Mouse (Mus musculus) megakaryocyte, embryonic 14.5 days (primary cell): Measurements from ENCODE around the gene Sertad4. TPM values are rescaled to one million over a fixed set of nuclear protein-coding genes. Genes with fewer than 3 reads are reported as not detected.
A peak's percentile ranks its signal among the peaks of the same experiment; 100 is the strongest.

ENCODE experiments used
- H3K27me3 ChIP-seq: replicated peaks from 2 replicates; pipeline ENCODE3; 2012; ENCODE audit warnings: inconsistent platforms
- H3K36me3 ChIP-seq: replicated peaks from 2 replicates; pipeline ENCODE3; 2012; ENCODE audit warnings: low read length, inconsistent platforms, mixed read lengths
- H3K4me1 ChIP-seq: 2 replicates; pipeline ENCODE4 v1.6.1; 2012; ENCODE audit warnings: inconsistent platforms
- H3K4me3 ChIP-seq: replicated peaks from 2 replicates; pipeline ENCODE3; 2012; ENCODE audit warnings: moderate library complexity, mild to moderate bottlenecking, inconsistent platforms
- H3K9me3 ChIP-seq: 2 replicates; pipeline ENCODE4 v1.6.1; 2012; ENCODE audit warnings: inconsistent platforms
- FLI1 ChIP-seq: IDR thresholded peaks from 2 replicates; pipeline ENCODE4 v1.6.1; 2012; ENCODE audit warnings: low read length, inconsistent platforms, mixed read lengths
- GATA1 ChIP-seq: IDR thresholded peaks from 3 replicates; pipeline ENCODE4 v1.6.1; 2012; ENCODE audit warnings: mixed read lengths, low read length, inconsistent platforms, borderline replicate concordance
- polyA plus RNA-seq: library from polyadenylated mRNA; stranded (reverse); fragments of >175 nt; gene quantifications from 2 replicates; pipeline ENCODE4 v1.2.3, GENCODE M21; 2012; ENCODE audit warnings: low replicate concordance; ENCODE audit not compliant: insufficient read depth

Sertad4 gene
- polyA plus RNA-seq = not detected in 2 replicates

- Histone ChIP-seq H3K27me3 (peaks cover 85% of the 10 kb centered on the region), H3K36me3 (no peaks in the 10 kb centered on the region)
- TF ChIP-seq GATA1 (no peak), FLI1 (no peak)
Measured at GRCm38 (mm10) chr1:192855474-192856230, at the start of gene Sertad4. Gene Sertad4, minus strand, starts transcription at chr1:192855756.

GRCm38 (mm10) chr1:192901516-192901915, 46.0 kb upstream of the Sertad4 start:
- no peak for TF ChIP-seq GATA1
- no peak for TF ChIP-seq FLI1
- Histone ChIP-seq H3K4me1 (no peaks in the 10 kb centered on the region), H3K36me3 (no peaks in the 10 kb centered on the region), H3K27me3 (peaks cover 4% of the 10 kb centered on the region), H3K9me3 (no peaks in the 10 kb centered on the region), H3K4me3 (no peak overlapping the region)

More at GRCm38 (mm10) chr1:192855474-192856230, at the start of gene Sertad4:
- H3K4me3 ChIP-seq = no peak within 1 kb of the TSS
- no peaks in the 10 kb centered on the region for H3K9me3 ChIP-seq
- H3K4me1 ChIP-seq = no peaks in the 10 kb centered on the region

- TF ChIP-seq FLI1 (no peak), GATA1 (no peak)
- H3K9me3 ChIP-seq = no peaks in the 10 kb centered on the region
Measured at GRCm38 (mm10) chr1:192900913-192901312, 45.4 kb upstream of the Sertad4 start.

GRCm38 (mm10) chr1:192898742-192899141, 43.2 kb upstream of the Sertad4 start:
- Histone ChIP-seq H3K4me3 (no peak overlapping the region), H3K27me3 (peaks cover 3% of the 10 kb centered on the region), H3K4me1 (no peaks in the 10 kb centered on the region), H3K36me3 (no peaks in the 10 kb centered on the region), H3K9me3 (no peaks in the 10 kb centered on the region)
- no peak for TF ChIP-seq FLI1
- TF ChIP-seq GATA1 = no peak

More at GRCm38 (mm10) chr1:192900913-192901312, 45.4 kb upstream of the Sertad4 start:
- H3K4me1 ChIP-seq = no peaks in the 10 kb centered on the region
- H3K4me3 ChIP-seq = no peak overlapping the region
- H3K27me3 ChIP-seq = peaks cover 4% of the 10 kb centered on the region
- no peaks in the 10 kb centered on the region for H3K36me3 ChIP-seq

- no peaks in the 10 kb centered on the region for H3K9me3 ChIP-seq
- peaks cover 2% of the 10 kb centered on the region for H3K27me3 ChIP-seq
- no peak overlapping the region for H3K4me3 ChIP-seq
- no peak for TF ChIP-seq FLI1
- TF ChIP-seq GATA1 = no peak
- H3K4me1 ChIP-seq = no peaks in the 10 kb centered on the region
- no peaks in the 10 kb centered on the region for H3K36me3 ChIP-seq
Measured at GRCm38 (mm10) chr1:192897218-192897617, 41.7 kb upstream of the Sertad4 start.

DNA sequence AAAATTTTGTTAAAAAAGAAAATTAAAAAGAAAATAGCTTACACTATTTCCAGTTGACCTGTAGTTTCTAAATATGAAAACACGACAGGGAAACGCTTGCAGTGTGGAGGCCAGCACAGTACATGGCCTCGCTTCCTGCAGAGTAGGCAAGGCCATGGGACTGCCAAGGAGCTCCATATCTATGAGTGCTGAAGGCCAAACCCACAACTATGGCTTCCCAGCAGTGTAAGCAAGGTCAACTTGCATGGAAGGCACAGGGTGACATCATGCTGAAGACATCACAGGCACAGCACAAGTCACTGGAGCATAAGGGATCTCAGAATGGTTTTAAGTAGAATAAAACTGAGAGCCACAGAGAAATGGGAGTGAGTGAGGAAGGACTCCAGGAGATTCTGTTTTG, 40.5 kb upstream of the Sertad4 start:
- Histone ChIP-seq H3K4me3 (peak overlapping the region; percentile 38), H3K27me3 (peaks cover 2% of the 10 kb centered on the region), H3K4me1 (no peaks in the 10 kb centered on the region), H3K36me3 (no peaks in the 10 kb centered on the region), H3K9me3 (no peaks in the 10 kb centered on the region)
- TF ChIP-seq GATA1 = no peak
- TF ChIP-seq FLI1 = no peak

- no peak overlapping the region for H3K4me3 ChIP-seq
- no peaks in the 10 kb centered on the region for H3K4me1 ChIP-seq
- H3K27me3 ChIP-seq = no peaks in the 10 kb centered on the region
- H3K36me3 ChIP-seq = no peaks in the 10 kb centered on the region
- TF ChIP-seq GATA1 = no peak
- no peaks in the 10 kb centered on the region for H3K9me3 ChIP-seq
Measured at GRCm38 (mm10) chr1:192890716-192891115, 35.2 kb upstream of the Sertad4 start.

DNA sequence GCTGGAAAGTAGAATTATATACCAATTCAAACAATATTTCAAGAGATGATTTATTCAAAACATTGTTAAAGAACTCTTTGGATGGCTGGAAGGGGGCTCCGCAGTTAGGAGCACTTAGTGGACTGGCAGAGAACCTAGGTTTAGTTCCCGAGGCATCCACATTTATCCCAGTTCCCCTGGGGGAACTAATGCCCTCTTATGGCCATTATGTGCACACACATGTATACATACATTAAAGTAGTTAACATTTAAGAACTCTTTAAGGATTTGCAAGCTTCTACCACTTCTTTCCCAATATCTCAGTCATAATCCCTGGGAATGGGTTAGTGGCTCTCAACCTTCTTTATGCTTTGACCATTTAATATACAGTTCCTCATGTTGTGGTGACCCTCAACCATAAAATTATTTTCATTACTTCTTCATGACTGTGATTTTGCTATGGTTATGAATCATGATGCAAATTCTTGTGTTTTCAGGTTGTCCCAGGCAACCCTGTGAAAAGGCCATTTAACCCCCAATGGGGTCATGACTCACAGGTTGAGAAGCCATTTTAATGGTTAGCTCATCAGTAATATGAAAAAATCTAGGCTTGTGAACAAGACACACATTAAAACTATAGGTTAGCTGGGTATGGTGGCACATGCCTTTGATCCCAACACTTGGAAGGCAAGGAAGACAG, 27.2 kb upstream of the Sertad4 start:
- peaks cover 7% of the 10 kb centered on the region for H3K27me3 ChIP-seq
- H3K4me1 ChIP-seq = no peaks in the 10 kb centered on the region
- no peaks in the 10 kb centered on the region for H3K36me3 ChIP-seq
- no peaks in the 10 kb centered on the region for H3K9me3 ChIP-seq
- H3K4me3 ChIP-seq = no peak overlapping the region
- no peak for TF ChIP-seq FLI1
- TF ChIP-seq GATA1 = no peak

DNA sequence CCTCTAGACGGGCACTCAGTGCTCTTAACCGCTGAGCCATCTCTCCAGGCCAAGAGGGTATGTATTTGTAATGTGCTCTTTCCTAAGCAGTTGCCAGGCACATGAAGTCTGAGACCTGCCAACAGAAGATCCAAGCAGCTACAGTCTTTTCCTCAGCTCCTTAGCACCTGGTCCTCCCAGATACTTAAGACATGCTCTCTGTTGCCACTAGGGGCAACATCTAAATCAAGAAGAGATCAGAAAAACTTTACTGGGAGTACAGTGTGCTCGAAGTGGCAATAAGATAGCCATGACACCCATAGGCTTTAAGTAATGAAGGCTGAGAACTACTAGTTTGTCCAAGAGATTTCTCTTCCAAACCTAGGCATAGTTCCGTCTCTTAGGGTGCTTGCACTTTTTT, 24.6 kb upstream of the Sertad4 start:
- Histone ChIP-seq H3K4me1 (no peaks in the 10 kb centered on the region), H3K27me3 (peaks cover 7% of the 10 kb centered on the region), H3K4me3 (no peak overlapping the region), H3K9me3 (no peaks in the 10 kb centered on the region), H3K36me3 (no peaks in the 10 kb centered on the region)
- TF ChIP-seq GATA1 (no peak), FLI1 (no peak)

DNA sequence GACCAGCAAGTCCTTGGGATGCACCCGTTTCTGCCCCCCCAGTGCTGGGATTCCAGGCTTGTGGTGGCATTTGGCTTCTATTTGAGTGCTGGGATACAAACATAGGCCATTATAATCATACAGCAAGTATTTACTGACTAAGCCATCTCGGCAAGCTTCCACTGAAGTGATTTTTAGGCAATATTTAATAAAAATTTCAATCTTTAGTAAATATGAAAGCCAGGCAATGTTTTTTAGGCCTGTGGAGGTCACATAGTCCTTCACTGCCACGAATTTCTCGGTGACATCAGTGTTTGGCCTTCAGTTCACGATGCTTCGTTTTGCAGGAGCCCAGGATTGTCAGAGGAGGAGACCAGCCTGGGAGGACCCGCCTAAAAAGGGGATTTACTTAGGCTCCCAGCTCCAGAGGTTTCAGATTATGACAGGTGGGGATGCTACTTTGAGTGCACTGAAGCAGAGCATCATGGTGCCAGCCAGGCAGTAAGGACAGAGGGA, 23.6 kb upstream of the Sertad4 start:
- H3K36me3 ChIP-seq = no peaks in the 10 kb centered on the region
- H3K9me3 ChIP-seq = no peaks in the 10 kb centered on the region
- no peaks in the 10 kb centered on the region for H3K4me1 ChIP-seq
- H3K27me3 ChIP-seq = peaks cover 8% of the 10 kb centered on the region
- no peak overlapping the region for H3K4me3 ChIP-seq
- no peak for TF ChIP-seq GATA1
- no peak for TF ChIP-seq FLI1
